Mouse (Mus musculus) embryonic facial prominence, embryonic 14.5 days (tissue): ENCODE measurements around the gene Iqcf3. TPM values are rescaled to one million over a fixed set of nuclear protein-coding genes. Genes with fewer than 3 reads are reported as not detected.

ENCODE experiments used
- ATAC-seq: fragments of 200-750 bp; cut with Nextera tagmentation; 2 replicates; pipeline ENCODE4 v1.8.0; 2017; ENCODE audit warnings: low read depth, moderate number of reproducible peaks, moderate TSS enrichment
- DNase-seq: peaks from one replicate; pipeline ENCODE4 v3.0.0-alpha.2; 2015; ENCODE audit warnings: low spot score
- H3K27ac ChIP-seq: fragments of 300-500 bp; sonication (generic); replicated peaks from 2 replicates; pipeline ENCODE4 v1.5.1; 2014; ENCODE audit warnings: low read depth, mild to moderate bottlenecking, low read length, moderate library complexity
- H3K27me3 ChIP-seq: fragments of 300-500 bp; sonication (generic); replicated peaks from 2 replicates; pipeline ENCODE4 v1.6.1; 2014; ENCODE audit warnings: low read length; ENCODE audit not compliant: control insufficient read depth, insufficient read depth
- H3K36me3 ChIP-seq: fragments of 300-500 bp; sonication (generic); 2 replicates; pipeline ENCODE4 v1.6.1; 2014; ENCODE audit warnings: low read length, mixed read lengths; ENCODE audit not compliant: control insufficient read depth, insufficient read depth
- H3K4me1 ChIP-seq: fragments of 300-500 bp; sonication (generic); 2 replicates; pipeline ENCODE4 v1.6.1; 2014; ENCODE audit warnings: antibody characterized with exemption, low read length; ENCODE audit not compliant: control insufficient read depth, insufficient read depth
- H3K4me2 ChIP-seq: fragments of 300-500 bp; sonication (generic); 2 replicates; pipeline ENCODE4 v1.6.1; 2014; ENCODE audit warnings: low read depth, mild to moderate bottlenecking, low read length, moderate library complexity, mixed read lengths
- H3K4me3 ChIP-seq: fragments of 300-500 bp; sonication (generic); 2 replicates; pipeline ENCODE4 v1.5.1; 2014; ENCODE audit warnings: low read depth, mild to moderate bottlenecking, low read length
- H3K9ac ChIP-seq: fragments of 300-500 bp; sonication (generic); 2 replicates; pipeline ENCODE4 v1.6.1; 2014; ENCODE audit warnings: low read depth, mild to moderate bottlenecking, low read length, moderate library complexity, mixed read lengths
- H3K9me3 ChIP-seq: fragments of 300-500 bp; sonication (generic); 2 replicates; pipeline ENCODE4 v1.6.1; 2016; ENCODE audit warnings: low read length; ENCODE audit not compliant: control insufficient read depth
- WGBS: fragments of 180-500 bp; shearing (Covaris S2); extraction: QIAGEN DNeasy Blood & Tissue Kit; methylation state at CpG from one replicate; pipeline ENCODE4 v1.1.7; 2014; 5-methylcytosine and 5-hydroxymethylcytosine counted together
- polyA plus RNA-seq: library from polyadenylated mRNA; unstranded; fragments of >200 nt; fragmentation: Nextera tagmentation; extraction: Ambion mirVana; gene quantifications from 2 replicates; pipeline ENCODE4 v1.2.1, GENCODE M21; 2014

Iqcf3 gene
- polyA plus RNA-seq, 1 experiment from 2014 or later = not detected

DNA sequence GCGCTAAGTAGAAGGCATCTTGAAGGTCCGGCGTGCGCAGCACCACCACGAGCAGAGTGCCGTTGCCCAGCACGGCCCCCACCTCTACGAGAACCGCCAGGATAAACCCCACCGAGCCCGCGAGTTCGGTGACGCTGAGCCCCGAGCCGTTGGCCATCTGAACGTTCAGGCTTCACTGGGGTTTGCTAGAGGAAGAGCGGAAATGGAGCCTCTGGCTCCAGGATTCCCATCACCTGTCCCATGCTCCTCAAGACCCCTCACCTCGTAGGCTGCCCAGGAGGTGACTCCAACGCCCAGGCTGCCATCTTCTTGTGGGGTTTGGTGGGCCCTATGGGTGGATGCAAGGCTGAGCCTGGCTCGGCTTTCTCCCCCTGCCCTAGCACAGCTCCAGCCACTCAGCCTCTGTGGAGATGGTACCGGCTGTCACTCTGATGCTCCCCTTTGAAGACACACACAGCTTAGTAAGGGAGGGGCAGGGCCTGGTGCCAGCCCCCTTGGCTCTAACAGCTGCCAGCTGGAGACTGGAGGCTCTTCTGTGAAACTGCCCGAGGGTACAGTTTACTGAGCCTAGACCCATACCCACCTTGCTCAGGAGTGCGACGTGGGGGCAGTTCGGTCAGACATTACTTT is 95.7 kb downstream of the Iqcf3 start, which contains the start of gene Gpr62:
Gene Gpr62 (minus strand): TSS at position 368 of the 630 bp plus-strand sequence.
- no peaks in the 10 kb centered on the region for H3K27me3 ChIP-seq
- DNase-seq = no peak
- H3K9ac ChIP-seq = peak within 1 kb of the TSS; percentile 76
- H3K4me3 ChIP-seq = peak within 1 kb of the TSS; percentile 59
- H3K9me3 ChIP-seq = no peaks in the 10 kb centered on the region
- H3K4me2 ChIP-seq = peak within 1 kb of the TSS; percentile 98
- ATAC-seq = peak; percentile 7; the same call in 1 of the 2 replicates
- peaks cover 35% of the 10 kb centered on the region for H3K36me3 ChIP-seq
- H3K27ac ChIP-seq = no peak within 1 kb of the TSS; the same call in none of the 2 replicates
- 31% methylated on average over 25 of the region's 26 CpGs for WGBS
- peaks cover 4% of the 10 kb centered on the region for H3K4me1 ChIP-seq

DNA sequence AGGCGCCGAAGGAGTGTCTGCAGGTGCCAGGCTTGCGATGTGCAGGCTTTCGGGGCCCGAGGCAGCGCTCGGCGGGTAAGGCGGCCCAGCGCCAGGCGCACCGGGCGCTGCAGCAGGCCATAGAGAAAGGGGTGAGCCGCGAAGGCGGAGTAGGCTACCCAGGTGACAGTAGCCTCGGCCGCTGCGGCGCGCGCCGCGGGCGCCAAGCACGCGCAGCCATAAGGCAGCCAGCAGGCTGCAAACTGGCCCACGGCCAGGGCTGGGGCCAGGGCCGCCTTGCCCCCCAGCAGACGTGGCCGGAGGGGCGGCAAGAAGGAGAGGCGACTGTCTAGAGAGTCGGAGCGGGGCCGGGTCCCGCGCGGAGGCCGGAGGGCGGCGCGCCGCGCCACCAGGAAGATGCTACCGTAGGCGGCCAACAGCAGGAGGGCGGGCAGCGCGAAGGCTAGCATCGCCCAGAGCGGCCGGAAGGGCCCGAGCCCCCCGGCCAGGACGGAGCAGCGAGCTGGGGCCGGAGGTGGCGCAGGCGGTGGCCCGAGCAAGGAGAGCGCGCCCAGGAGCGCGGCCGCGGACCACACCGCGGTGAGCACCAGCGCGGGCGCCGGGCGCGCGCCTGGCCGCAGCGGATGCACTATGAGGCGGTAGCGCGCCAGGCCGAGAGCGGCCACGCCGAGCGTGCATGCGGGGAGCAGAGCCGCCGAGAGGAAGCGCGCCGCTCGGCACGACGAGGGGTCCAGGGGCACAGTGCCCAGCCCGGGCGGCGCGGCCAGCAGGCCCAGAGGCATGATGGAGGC is 96.5 kb downstream of the Iqcf3 start:
- Histone ChIP-seq H3K9me3 (no peaks in the 10 kb centered on the region), H3K4me1 (peaks cover 4% of the 10 kb centered on the region), H3K4me2 (peak overlapping the region; percentile 98), H3K27ac (no peak overlapping the region; the same call in none of the 2 replicates), H3K36me3 (peaks cover 42% of the 10 kb centered on the region), H3K4me3 (peak overlapping the region; percentile 59), H3K9ac (peak overlapping the region; percentile 76), H3K27me3 (no peaks in the 10 kb centered on the region)
- ATAC-seq (peak; percentile 75), DNase-seq (peak; percentile 79)
- WGBS = 3% methylated on average over 41 of the region's 99 CpGs

DNA sequence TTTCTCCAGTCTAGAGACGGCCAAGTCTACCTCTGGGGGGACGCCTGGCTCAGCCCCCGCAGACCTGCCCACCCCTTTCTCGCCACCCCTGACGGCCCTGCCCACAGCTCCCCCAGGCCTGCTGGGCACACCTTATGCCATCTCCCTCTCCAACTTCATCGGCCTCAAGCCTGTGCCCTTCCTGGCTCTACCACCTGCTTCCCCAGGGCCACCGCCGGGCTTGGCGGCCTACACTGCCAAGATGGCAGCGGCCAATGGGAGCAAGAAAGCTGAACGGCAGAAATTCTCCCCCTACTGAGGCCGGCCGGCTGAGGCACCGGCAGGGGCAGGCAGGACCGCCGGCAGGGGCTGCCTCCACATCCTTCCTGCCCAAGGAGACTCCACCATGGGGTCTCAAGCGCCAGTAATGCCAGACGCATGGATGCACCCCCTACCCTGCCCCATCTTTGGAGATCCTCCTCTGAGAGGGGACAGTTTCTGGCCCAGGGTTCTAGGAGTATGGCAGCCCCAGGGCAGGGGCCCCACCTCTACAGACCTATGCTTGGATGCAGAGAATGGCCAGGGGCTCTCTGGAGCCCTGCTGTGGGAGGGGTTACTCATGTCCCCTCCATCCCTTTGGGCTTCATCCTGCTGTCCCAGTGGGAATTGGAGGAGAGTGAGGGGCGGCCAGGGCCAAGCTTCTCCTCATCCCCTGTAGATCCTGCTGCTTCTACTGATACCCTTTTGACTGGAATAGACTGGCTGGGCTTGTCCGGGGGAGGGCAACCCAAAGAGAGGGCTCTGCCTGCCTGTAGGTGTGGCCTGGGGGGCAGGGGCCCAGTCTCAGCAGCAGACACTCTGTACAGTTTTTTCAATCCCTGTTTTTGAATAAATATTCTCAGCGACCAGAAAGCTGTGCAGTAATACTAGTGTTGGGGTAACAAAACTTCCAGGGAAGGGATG is 98.0 kb downstream of the Iqcf3 start:
- ATAC-seq = no peak
- no peak overlapping the region for H3K9ac ChIP-seq
- peaks cover 44% of the 10 kb centered on the region for H3K36me3 ChIP-seq
- H3K9me3 ChIP-seq = no peaks in the 10 kb centered on the region
- 84% methylated on average over 21 of the region's 21 CpGs for WGBS
- H3K4me1 ChIP-seq = peaks cover 4% of the 10 kb centered on the region
- no peak overlapping the region for H3K4me3 ChIP-seq
- DNase-seq = no peak
- no peak overlapping the region for H3K27ac ChIP-seq
- H3K27me3 ChIP-seq = no peaks in the 10 kb centered on the region
- H3K4me2 ChIP-seq = no peak overlapping the region

DNA sequence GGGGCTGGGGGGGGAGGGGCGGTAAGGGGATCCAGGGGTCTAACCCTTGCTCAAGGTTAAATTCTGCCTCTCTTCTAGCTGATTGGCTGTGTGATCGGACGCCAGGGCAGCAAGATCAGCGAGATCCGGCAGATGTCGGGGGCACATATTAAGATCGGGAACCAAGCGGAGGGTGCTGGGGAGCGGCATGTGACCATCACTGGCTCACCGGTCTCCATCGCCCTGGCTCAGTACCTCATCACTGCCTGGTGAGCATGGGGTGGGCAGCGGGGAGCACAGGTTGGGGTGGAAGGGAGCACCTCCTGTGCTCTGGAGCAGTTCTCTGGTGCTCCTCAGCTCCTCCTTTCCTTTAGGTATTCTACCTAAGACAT is 99.0 kb downstream of the Iqcf3 start:
- Histone ChIP-seq H3K4me3 (no peak overlapping the region), H3K9me3 (no peaks in the 10 kb centered on the region), H3K4me2 (no peak overlapping the region), H3K27me3 (no peaks in the 10 kb centered on the region), H3K9ac (no peak overlapping the region), H3K4me1 (peaks cover 14% of the 10 kb centered on the region), H3K36me3 (peaks cover 44% of the 10 kb centered on the region), H3K27ac (no peak overlapping the region)
- no peak for DNase-seq
- 89% methylated on average over 12 of the region's 12 CpGs for WGBS
- no peak for ATAC-seq

DNA sequence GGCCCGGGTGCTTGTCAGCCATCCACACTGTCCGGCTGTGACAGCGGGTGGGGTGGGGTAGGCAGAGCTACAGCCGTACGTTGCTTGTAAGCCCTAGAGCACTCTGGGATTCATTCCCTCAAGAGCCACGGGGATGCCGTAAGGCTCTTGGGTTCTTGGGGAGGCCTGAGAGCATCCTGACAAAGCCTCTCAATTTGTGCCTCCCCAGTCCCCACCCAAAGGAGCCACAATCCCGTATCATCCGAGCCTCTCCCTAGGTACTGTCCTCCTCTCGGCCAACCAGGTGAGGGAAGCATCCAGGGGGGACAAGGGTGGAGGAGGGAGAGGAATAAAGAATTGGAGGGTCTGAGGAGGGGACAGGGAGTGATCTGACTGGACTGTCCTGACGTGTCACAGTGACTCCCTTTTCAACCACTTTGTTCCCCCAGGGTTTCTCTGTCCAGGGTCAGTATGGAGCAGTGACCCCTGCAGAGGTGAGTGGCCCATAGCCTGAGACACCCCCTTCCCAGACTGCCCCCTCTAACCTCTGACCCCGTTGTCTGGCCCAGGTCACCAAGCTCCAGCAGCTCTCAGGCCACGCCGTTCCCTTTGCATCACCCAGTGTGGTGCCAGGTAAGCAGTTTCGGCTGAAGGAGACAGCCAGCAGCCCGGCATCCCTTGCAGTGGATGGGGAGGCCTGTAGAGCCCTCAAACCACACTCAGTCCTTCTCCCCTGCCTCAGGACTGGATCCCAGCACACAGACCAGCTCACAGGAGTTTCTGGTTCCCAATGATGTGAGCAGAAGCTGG is 99.6 kb downstream of the Iqcf3 start:
- Histone ChIP-seq H3K4me2 (no peak overlapping the region), H3K27me3 (no peaks in the 10 kb centered on the region), H3K27ac (no peak overlapping the region), H3K9me3 (no peaks in the 10 kb centered on the region), H3K9ac (no peak overlapping the region), H3K4me1 (peaks cover 20% of the 10 kb centered on the region), H3K36me3 (peaks cover 44% of the 10 kb centered on the region), H3K4me3 (no peak overlapping the region)
- DNase-seq (no peak), ATAC-seq (no peak)
- 83% methylated on average over 16 of the region's 16 CpGs for WGBS

DNA sequence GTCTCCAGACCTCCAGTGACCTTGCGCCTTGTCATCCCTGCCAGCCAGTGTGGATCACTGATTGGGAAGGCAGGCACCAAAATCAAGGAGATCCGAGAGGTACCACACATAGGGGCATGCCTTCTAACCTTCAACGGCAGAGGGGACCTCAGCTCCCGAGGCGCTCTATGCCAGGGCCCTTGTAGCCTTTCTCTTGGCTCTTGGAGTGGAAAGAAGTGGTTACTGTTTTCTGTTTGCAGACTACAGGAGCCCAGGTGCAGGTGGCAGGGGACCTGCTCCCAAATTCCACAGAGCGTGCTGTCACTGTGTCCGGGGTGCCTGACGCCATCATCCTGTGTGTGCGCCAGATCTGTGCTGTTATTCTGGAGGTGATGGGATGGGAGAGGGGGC is 100.4 kb downstream of the Iqcf3 start:
- Histone ChIP-seq H3K27me3 (no peaks in the 10 kb centered on the region), H3K4me1 (peaks cover 28% of the 10 kb centered on the region), H3K36me3 (peaks cover 44% of the 10 kb centered on the region), H3K4me2 (no peak overlapping the region), H3K9ac (no peak overlapping the region), H3K4me3 (no peak overlapping the region), H3K27ac (no peak overlapping the region), H3K9me3 (no peaks in the 10 kb centered on the region)
- ATAC-seq (no peak), DNase-seq (no peak)
- 93% methylated on average over 8 of the region's 9 CpGs for WGBS

DNA sequence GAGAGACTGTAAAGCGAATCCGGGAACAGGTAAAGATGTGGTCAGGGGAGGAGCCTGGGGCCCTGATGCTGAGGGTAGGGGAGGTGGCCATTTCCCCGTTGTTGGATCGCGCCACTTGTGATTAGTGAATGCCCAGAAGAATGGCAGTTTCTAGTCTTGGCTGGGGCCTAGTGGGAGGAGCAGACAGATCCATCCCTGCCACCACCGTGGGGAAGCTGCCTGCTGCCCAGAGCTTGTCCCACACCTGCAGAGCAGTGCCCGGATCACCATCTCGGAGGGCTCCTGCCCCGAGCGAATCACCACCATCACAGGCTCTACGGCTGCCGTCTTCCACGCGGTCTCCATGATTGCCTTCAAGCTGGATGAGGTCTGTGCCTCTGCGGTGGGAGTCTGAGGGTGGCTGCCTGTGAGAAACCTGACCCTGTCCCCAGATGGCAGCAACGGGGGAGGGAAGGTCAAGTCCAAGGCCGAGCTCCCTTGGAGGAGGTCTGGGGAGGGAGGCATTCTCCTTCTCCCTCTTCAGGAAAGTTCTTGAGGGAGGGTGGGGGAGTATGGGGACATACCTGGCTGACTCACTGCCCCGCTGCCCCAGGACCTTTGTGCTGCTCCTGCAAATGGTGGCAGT is 100.9 kb downstream of the Iqcf3 start:
- 70% methylated on average over 18 of the region's 18 CpGs for WGBS
- no peak for DNase-seq

More for the DNA sequence above, 100.9 kb downstream of the Iqcf3 start:
- Histone ChIP-seq H3K9me3 (no peaks in the 10 kb centered on the region), H3K4me1 (peaks cover 33% of the 10 kb centered on the region), H3K4me3 (no peak overlapping the region), H3K27ac (no peak overlapping the region), H3K9ac (0 out of 2 replicates have a peak overlapping the region, but pooled peaks have one; percentile 10), H3K36me3 (peaks cover 44% of the 10 kb centered on the region), H3K27me3 (no peaks in the 10 kb centered on the region), H3K4me2 (no peak overlapping the region)
- no peak for ATAC-seq
